Mouse (Mus musculus) olfactory bulb, adult 2 months (tissue): ENCODE data around the gene Hist2h3c2.

Source experiments
- CTCF ChIP-seq: fragments of 200-500 bp; IDR thresholded peaks from 2 replicates; pipeline ENCODE4 v1.5.1; 2012; ENCODE audit warnings: low read depth, mild to moderate bottlenecking, low read length, moderate library complexity; ENCODE audit not compliant: insufficient read depth
- POLR2A ChIP-seq: fragments of 200-500 bp; IDR thresholded peaks from 2 replicates; pipeline ENCODE4 v1.6.1; 2012; ENCODE audit warnings: mild to moderate bottlenecking, low read depth, low read length, moderate library complexity; ENCODE audit not compliant: insufficient read depth

GRCm38 (mm10) chr3:96207819-96208218 lies 31.1 kb downstream of the Hist2h3c2 start:
- TF ChIP-seq CTCF (no peak), POLR2A (no peak)
